Mouse (Mus musculus) kidney, postnatal 10 days (tissue): ENCODE measurements around the gene Trim40.

ENCODE experiments used
- DNase-seq: peaks from one replicate; pipeline ENCODE4 v3.0.0; 2021; ENCODE audit warnings: mixed read lengths

Trim40 gene

DNA sequence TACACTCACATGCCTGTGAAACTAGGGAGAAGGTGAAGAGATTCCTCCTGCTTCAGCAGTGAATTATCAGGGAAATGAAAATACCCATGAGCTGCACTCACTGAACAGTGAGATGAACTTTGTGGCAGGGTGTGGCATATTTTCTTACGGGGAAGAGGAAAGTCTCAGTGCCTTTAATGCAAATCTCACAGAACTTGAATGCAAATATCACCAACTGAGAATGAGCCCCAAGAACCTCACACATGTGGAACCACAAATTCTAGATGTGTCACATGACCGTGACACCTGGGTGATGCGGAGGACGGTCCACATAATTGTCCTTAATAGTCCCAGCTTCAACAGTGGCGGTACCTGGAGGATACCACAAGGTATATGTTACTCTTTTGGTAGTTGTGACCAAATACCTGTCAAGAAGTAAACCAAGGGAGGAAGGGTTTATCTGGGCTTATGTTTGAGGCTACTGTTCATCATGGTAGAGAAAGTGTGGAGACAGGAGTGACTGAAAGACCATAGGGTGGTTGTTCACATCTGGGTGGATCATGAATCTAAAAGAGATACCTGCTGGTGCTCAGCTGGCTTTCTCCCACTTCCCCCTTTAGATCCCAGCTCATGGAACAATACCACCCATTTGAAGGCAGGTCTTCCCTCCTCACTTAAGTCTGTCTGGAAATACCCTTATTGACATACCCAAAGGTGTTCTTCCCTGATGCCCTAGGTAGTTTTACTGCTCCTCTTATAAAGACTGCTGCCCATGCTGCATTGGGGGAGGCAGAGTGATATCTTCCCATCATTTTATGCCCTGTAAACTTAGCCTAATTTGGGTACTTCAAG lies at the start of gene Trim40:
TSS of gene Trim40 (minus strand) at position 51 of the 831 bp plus-strand sequence.
- no peak for DNase-seq

GRCm38 (mm10) chr17:36938056-36938455 lies 48.1 kb upstream of the Trim40 start:
- DNase-seq = no peak

GRCm38 (mm10) chr17:36931806-36932205 lies 41.9 kb upstream of the Trim40 start:
- peak; percentile 63 for DNase-seq

DNA sequence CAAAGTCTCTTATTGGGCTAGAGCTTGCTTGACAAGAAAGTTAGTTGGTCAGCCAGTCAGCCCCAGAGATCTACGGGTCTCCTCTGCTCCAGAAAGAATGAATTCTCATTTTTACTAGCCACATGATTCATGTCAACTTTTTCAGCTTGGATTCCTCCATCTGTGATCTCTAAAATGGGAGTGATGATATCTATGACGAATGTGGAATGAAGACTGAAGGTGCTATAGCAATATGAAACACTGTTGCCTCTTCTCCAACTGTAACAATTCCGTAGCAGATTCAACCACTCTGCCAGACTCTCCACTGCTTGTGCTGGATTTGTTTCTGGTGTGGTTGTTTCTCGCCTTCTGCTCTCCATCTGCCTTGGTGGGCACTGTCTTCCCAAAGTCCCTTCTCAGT lies 41.2 kb upstream of the Trim40 start:
- DNase-seq = no peak

- peak; percentile 30 for DNase-seq
Observed at GRCm38 (mm10) chr17:36930233-36930632, 40.3 kb upstream of the Trim40 start.

GRCm38 (mm10) chr17:36929236-36929932 lies 39.5 kb upstream of the Trim40 start:
- DNase-seq = no peak

DNA sequence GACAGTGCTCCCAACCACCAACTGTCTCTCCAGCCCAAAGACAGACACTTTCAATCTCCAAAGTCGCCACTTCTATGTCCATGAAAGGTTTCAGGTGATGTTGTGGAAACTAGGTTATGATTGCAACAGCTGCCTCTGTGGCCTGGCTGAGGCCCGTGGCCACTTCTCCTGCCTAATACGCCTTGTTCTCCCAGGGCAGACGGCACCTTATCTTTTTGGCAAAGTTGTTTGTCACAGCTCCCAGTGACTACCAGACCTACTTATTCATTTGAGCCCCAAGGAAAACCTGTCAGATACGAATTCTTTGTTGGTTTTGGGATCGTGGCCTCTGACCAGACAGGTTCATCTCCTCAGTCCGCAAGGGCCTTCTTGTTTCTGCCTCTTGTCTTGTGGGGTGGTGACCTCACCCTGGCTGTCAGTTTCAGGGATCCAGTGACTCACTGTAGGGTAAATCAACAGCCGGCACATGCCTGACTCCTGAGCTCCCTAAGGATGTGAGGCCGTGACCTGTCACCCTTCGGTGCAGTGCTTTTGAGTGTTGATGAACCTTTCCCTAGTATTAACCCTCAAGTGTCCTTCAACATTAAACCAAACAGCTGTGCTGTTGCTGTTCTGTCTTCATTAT lies 37.7 kb upstream of the Trim40 start:
- DNase-seq = no peak

GRCm38 (mm10) chr17:36923491-36923890 lies 33.6 kb upstream of the Trim40 start:
- no peak for DNase-seq

DNA sequence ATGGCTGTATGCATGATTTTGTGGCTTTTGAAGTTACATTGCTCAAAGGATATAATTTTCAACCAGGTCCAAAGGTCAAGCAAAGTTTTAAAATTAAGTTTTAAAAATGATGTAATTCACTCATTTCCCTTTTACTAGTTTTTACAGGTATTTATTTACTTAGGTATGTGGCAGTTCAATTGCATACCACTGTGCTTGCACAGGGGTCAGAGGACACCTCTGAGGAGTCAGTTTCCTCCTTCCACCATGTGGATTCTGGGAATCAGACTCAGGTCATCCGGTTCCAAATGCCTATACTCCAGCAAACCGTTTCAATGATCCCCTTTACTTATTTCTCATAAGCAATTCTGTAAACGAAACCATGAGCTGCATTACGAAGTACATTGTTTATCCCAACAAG lies 32.8 kb upstream of the Trim40 start:
- no peak for DNase-seq

- DNase-seq = no peak
Observed at GRCm38 (mm10) chr17:36920239-36920638, 30.3 kb upstream of the Trim40 start.

- DNase-seq = peak; percentile 82
Observed at GRCm38 (mm10) chr17:36915076-36915475, 25.2 kb upstream of the Trim40 start.

GRCm38 (mm10) chr17:36914108-36914507 lies 24.2 kb upstream of the Trim40 start:
- DNase-seq = peak; percentile 92

DNA sequence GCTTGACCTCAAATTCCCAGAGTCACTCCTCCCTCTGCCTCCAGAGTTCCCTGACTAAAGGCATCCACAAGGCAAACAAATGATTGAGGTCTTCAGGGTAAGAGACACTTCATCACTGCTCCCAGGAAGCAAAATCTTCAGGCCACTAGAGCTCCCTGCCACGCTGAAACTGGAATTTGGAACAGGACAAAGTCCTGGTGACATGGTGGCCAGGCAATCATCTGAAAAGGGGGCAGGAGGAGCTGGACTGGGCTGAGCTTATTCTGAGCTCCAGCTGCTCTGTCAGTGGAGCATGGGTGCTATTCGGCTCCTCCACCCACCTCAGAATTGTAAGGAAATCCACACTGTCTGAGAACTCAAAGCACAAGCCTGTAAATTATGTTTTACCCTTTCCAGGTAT lies 22.1 kb upstream of the Trim40 start:
- DNase-seq = no peak

DNA sequence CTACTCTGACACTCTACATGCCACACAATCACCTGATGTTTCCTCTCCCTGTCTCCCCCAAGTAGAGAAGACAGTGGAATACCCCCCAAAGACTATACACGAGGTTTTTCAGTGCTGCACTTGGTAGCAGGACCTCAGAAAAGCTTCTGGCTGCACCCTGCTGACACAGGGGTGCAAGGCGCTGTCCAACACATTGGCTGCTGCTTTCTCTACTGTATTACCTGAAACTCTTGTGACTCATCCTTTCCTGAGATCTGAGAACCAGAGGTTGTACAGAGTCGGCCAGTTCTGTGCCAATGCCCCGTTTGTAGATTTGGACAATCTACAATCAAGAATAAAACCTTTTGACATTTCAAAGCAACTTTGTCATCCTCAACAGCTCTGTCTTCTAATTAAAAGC lies 19.9 kb upstream of the Trim40 start:
- DNase-seq = no peak

DNA sequence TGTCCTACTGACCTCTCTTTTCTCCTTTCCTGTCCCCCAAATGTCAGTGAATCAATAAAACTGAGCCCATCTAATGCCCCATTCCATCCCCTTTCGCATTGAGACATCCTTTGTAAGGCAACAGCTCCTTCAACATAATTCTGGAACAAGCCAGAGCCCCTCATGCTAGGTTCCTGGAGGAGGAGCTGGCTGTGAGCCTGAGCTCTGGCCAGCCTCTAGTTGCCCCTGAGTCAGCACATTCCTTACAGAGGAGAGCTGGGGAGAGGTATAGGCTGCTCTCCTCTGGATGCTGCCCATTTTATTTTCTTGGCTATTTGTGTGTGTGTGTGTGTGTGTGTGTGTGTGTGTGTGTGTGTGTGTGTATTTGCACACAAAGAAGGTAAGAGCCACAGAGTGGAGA lies 18.3 kb upstream of the Trim40 start:
- peak; percentile 15 for DNase-seq

- no peak for DNase-seq
Observed at GRCm38 (mm10) chr17:36903651-36904050, 13.7 kb upstream of the Trim40 start.

GRCm38 (mm10) chr17:36900691-36901090 lies 10.8 kb upstream of the Trim40 start:
- no peak for DNase-seq

- no peak for DNase-seq
Observed at GRCm38 (mm10) chr17:36900001-36900400, 10.1 kb upstream of the Trim40 start.

- no peak for DNase-seq
Observed at GRCm38 (mm10) chr17:36899376-36899775, 9.5 kb upstream of the Trim40 start.

DNA sequence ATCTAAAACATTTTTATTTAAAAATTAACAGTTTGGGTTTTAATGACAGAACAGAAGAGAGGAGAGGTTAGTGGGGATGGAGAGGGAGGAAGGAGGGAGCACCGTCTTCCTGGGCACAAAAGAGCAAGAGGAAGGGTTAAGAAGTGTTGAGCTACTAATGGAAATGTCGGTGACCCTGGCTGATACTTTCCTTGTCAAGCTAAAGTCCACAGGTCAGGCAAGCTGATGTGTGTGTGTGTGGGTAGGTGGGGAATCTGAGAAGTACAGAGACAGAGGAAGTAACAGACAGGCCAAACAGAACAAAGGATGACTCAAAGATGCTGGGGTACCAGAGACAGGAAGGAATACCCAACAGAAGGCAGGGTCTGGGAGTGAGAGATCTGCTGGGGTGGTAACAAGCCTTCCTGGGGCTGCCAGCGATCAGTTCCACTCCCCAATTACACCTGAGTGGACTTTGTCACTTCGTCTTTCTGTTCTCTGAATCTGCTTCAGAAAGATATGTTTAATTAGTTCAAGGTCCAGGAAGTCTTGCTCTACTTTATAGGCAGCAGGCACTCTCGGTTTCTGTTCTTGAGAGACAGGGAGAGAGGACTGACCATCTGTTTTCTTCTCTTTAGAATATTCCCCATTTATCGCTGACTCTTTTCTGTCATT lies 7.8 kb upstream of the Trim40 start, which contains the start of gene Trim31:
TSS of gene Trim31 (plus strand) at position 567 of the 654 bp plus-strand sequence.
- DNase-seq = no peak

GRCm38 (mm10) chr17:36897065-36897464 lies 7.1 kb upstream of the Trim40 start:
- DNase-seq = no peak

DNA sequence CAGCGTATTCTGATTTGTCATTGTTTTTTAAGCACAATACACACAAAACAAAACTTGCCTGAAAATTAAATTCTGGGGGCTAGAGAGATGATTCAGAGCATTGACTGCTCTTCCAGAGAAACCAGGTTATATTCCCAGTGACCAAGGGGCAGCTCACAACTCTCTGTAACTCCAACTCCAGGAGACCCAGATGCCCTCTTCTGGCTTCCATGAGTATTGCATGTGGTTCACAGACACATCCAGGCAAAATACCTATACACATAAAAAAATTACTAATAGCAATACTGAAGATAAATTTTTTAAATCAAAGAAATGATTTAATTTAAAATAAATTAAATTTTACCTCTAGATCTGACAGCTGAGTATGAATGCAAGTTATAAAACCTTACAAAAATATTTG lies 6.7 kb upstream of the Trim40 start:
- peak; percentile 68 for DNase-seq

GRCm38 (mm10) chr17:36893387-36893786 lies 3.5 kb upstream of the Trim40 start:
- DNase-seq = no peak
